In the genomic region with DNA sequence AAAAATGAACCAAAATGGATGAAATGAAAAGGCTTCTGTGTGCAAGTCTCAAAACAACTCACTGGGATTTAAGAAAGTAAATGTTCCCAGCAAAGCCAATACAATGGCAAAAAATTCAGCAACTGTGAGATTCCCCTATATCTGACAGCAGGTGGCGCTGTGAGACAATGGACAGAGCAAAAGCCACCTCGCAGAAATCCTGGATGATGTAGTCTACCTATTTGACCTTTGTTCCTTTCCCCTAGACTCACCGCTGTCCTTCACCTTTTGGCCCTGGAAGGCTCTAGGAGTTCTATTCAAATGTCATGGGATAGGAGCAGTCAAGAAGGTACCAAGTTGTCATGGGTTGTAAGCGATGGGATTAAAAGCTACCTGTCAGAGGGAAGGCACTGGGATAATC, we compare ENCODE assay signal across 8 mouse cellular contexts.
DNase-seq lines count a peak whose midpoint lies in the region; ATAC-seq and TF ChIP-seq lines count a peak whose summit lies in the region.

No protein-coding gene starts in this region.

- peak; percentile 71 for TF ChIP-seq CTCF in kidney, adult 2 months (conservative IDR thresholded peaks at IDR 0.05; ENCODE audit: insufficient read depth, insufficient read length, low read depth, low read length)

- no peak for ATAC-seq in kidney, embryonic 16.5 days (ENCODE audit: low FRiP score, low TSS enrichment)
- ATAC-seq in limb, embryonic 11.5 days (ENCODE audit: insufficient number of reproducible peaks, low FRiP score, low TSS enrichment, low read depth) = no peak

- intact Hi-C loops in heart, postnatal 14 days (cut with DNase I) = loop anchor here (2.0 to 5.0 kb wide), 4 partner anchors 79 to 957 kb away; a partner anchor contains a TSS

- H3K4me1 ChIP-seq in kidney, adult 2 months (ENCODE audit: control insufficient read depth, insufficient read depth, low read length) = no peaks in the 10 kb centered on the region
- H3K4me1 ChIP-seq in kidney, embryonic 16.5 days (ENCODE audit: insufficient read depth, low read length) = no peaks in the 10 kb centered on the region
- H3K4me1 ChIP-seq in limb, embryonic 11.5 days (ENCODE audit: control insufficient read depth, insufficient read depth, low read length) = no peaks in the 10 kb centered on the region

- no peaks in the 10 kb centered on the region for H3K27me3 ChIP-seq in kidney, adult 2 months (replicated peaks; ENCODE audit: control insufficient read depth, insufficient read depth, low read length)
- H3K27me3 ChIP-seq in kidney, embryonic 16.5 days (ENCODE audit: insufficient read depth, low read length) = no peaks in the 10 kb centered on the region
- H3K27me3 ChIP-seq in limb, embryonic 11.5 days (ENCODE audit: control insufficient read depth, insufficient read depth, low read length) = no peaks in the 10 kb centered on the region

- no peak overlapping the region for H3K4me2 ChIP-seq in kidney, embryonic 16.5 days (replicated peaks; ENCODE audit: low read depth, low read length)
- H3K4me2 ChIP-seq in limb, embryonic 11.5 days (ENCODE audit: low read depth, severe bottlenecking) = no peak overlapping the region

- WGBS in kidney, adult 2 months = 18% methylated on average over 4 of the region's 4 CpGs
- 16% methylated on average over 4 of the region's 4 CpGs for WGBS in kidney, embryonic 16.5 days
- 18% methylated on average over 4 of the region's 4 CpGs for WGBS in limb, embryonic 11.5 days

- H3K36me3 ChIP-seq in kidney, adult 2 months (ENCODE audit: control insufficient read depth, insufficient read depth, low read length) = no peaks in the 10 kb centered on the region
- no peaks in the 10 kb centered on the region for H3K36me3 ChIP-seq in kidney, embryonic 16.5 days (ENCODE audit: insufficient read depth, low read length)
- no peaks in the 10 kb centered on the region for H3K36me3 ChIP-seq in limb, embryonic 11.5 days (ENCODE audit: control insufficient read depth, insufficient read depth, low read length)

- H3K27ac ChIP-seq in kidney, adult 2 months (ENCODE audit: insufficient read depth, low read depth, low read length) = no peak overlapping the region
- no peak overlapping the region for H3K27ac ChIP-seq in kidney, embryonic 16.5 days (ENCODE audit: low read length)
- H3K27ac ChIP-seq in limb, embryonic 11.5 days (replicated peaks; ENCODE audit: low read depth, low read length) = no peak overlapping the region

- DNase-seq in kidney, adult 2 months = peak; percentile 49
- DNase-seq in R1 (ENCODE audit: low read depth, low spot score) = peak; percentile 69
- peak; percentile 81 for DNase-seq in cerebellum, postnatal 14 days
- DNase-seq in heart, postnatal 14 days = peak; percentile 61 to 78
- DNase-seq in limb, embryonic 11.5 days (ENCODE audit: low spot score) = peak; percentile 78
- DNase-seq in right cerebral cortex, adult 18-20 months = peak; percentile 57
- no peak for DNase-seq in c-Kit-positive CD71-positive TER-119-positive erythroid progenitor cells, embryonic 14.5 days (ENCODE audit: low spot score)

- no peak overlapping the region for H3K9ac ChIP-seq in kidney, embryonic 16.5 days (replicated peaks; ENCODE audit: low read length)
- no peak overlapping the region for H3K9ac ChIP-seq in limb, embryonic 11.5 days (ENCODE audit: low read length)

- H3K4me3 ChIP-seq in kidney, adult 2 months (ENCODE audit: insufficient read depth, low read depth, low read length) = no peak overlapping the region
- no peak overlapping the region for H3K4me3 ChIP-seq in kidney, embryonic 16.5 days (ENCODE audit: low read length)
- H3K4me3 ChIP-seq in limb, embryonic 11.5 days (ENCODE audit: low read depth, low read length) = no peak overlapping the region

- H3K9me3 ChIP-seq in kidney, embryonic 16.5 days (ENCODE audit: low read length) = no peaks in the 10 kb centered on the region
- no peaks in the 10 kb centered on the region for H3K9me3 ChIP-seq in limb, embryonic 11.5 days (ENCODE audit: control insufficient read depth, low read length)

- no peak for TF ChIP-seq POLR2A in kidney, adult 2 months (IDR thresholded peaks at IDR 0.05; ENCODE audit: low read depth, low read length)
